Mouse (Mus musculus) lung, postnatal 14 days (tissue): ENCODE results near the gene Ippk.

ENCODE experiments used
- DNase-seq: peaks from one replicate; pipeline ENCODE4 v3.0.0; 2021

Ippk gene

DNA sequence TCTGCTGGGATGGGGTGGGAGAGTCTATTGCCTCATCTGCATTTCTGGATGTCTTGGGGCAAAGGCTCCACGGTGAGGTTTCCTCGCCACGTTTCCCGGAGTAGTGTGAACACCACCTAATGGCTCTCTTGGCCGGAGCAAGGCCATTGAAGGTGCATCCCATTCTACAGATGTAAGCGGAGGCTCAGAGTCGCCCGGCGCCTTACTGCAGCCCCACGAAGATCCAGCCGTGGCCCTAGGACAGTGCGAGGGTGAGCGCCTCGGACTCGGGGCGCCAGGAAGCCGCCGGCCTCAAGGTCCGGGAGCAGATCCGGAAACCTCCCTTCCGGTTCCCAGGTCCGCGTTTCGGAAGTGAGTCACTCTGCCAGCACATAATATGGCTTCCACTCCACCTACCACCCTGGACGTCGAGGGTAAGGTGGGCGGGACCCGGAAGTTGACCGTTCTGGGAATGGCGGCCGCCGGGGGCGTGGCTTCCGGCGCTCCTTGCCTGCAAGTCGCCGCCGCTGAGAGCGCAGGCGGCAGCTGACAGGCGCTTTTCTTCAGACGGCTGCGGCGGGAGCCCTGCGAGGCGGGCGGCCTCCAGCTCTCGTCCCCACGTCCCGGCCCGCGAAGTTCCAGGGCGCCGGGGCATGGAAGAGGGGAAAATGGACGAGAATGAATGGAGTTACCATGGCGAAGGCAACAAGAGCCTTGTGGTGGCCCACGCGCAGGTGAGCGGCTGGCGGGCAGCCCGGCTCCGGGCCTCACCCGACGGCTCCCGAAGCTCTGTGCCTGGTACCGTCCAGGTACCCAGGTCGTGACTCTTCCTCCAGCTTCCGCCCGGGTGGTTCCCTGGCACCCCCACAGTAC is at the start of gene Ippk:
TSS of gene Ippk (plus strand) at position 496 of the 852 bp plus-strand sequence.
- DNase-seq = peak; percentile 98

DNA sequence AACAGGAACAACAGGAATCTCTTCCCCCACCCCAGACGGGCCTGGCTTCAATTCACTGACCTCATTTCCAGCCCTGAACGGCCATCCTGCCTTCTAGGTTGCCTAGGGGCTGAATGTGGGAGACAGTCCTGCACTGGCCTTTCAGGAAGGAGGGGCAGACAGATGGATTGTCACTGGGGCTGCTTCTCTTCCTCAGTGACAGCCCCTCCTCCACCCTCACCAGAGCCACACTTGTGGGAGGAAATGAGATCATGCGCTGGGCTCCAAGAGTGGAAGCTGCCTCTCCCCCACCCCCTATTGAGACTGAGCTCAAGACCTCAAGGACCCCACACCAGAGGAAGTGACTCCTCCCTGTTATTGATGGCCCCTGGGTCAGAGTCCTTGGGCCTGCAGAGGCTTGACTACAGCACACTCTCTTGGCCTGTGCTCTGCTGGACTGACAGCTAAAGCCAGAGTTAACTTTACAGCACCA is 49.6 kb upstream of the Ippk start:
- DNase-seq = peak; percentile 76

DNA sequence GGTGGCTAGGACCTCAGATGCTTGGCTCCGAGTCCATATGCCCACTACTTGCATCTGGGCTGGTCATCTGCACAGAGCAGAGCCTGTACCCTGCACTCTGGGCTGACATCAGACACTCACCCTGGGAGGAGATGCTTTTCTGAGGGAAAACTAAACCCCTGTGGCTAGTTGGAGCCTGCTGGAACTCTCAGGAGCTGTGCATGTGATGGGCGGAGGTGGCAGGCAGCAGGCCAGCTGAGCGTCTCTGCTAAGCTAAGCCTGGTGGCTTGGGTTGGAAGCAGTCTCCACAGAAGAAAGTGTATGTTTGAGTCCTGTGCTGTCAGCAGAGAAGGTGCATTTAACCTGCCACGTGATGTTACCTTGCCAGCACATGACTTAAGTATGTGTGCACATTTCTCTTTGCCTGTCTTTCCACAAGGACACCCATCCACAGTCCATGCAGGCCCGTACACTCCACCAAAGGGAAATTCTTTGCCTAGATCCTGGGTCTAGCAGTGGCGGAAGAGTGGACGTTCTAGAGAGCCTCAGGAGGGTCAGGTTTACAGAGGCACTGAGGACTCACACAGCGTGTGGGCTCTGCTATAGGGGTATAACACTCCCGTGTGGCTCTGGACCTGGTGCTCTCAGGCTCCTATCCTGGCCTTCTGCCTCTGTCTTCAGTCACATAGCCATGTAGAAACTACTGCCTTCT is 48.5 kb upstream of the Ippk start:
- no peak for DNase-seq

DNA sequence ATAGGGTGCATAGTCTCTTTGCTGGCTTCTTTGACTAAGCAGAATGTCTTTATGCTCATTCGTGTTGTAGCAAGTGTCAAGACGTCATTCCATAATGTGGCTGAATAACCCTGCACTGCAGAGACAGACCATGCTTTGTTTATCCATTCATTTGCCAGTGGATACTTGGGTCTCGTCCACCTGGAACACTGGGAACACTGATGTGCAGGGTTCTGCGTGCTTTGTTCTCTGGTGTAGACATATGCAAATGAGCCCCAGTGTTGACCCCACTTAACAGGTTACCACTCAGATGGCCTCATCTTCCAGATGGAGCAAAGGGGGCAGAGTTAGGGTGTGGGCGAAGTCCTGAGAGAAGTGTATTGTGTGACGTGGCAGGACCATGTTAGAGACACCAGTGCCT is 46.7 kb upstream of the Ippk start:
- no peak for DNase-seq

DNA sequence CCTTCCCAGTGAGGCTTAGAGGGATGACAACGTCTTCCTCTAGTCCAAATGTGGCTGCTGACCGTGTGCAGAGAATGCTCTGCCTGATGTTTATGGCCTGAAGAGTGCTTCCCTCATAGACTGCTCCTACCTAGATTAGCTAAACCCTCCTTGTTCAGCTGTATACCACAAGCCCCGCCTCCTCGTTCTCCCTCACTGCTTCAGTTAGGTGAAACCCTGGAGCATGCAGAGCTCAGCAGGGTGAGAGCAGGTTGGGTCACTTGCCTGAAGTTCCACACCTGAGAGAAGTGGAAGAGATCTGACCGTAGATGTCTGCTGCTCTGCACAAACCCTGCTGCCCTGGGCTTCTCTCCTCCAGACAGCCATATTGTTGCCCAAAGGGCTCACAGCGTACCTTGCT is 46.3 kb upstream of the Ippk start:
- no peak for DNase-seq

DNA sequence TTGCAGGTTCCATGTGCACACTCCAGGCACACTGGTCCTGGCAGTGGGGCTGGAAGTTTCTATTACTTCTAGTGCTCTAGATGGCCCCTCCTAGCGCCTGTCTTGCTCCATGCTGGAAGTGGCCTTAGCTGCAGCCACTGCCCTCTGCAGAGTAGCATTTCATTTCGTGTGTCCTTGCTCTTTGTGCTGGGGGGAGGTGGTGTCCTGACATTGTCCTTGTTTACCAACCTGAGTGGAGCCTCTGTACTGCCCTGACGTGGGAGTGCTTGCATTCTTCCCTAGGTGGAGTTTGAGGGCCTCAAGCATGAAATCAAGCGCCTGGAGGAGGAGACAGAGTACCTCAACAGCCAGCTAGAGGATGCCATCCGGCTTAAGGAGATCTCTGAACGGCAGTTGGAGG is 43.4 kb upstream of the Ippk start:
- no peak for DNase-seq

DNA sequence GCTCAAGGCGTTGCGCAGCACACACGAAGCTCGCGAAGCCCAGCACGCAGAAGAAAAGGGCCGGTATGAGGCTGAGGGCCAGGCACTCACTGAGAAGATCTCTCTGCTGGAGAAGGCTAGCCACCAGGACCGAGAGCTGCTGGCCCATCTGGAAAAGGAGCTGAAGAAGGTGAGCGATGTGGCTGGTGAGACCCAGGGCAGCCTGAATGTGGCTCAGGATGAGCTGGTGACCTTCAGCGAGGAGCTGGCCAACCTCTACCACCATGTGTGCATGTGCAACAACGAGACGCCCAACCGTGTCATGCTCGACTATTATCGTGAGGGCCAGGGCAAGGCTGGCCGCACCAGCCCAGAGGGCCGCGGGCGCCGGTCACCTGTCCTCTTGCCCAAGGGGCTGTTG is 41.7 kb upstream of the Ippk start:
- no peak for DNase-seq

DNA sequence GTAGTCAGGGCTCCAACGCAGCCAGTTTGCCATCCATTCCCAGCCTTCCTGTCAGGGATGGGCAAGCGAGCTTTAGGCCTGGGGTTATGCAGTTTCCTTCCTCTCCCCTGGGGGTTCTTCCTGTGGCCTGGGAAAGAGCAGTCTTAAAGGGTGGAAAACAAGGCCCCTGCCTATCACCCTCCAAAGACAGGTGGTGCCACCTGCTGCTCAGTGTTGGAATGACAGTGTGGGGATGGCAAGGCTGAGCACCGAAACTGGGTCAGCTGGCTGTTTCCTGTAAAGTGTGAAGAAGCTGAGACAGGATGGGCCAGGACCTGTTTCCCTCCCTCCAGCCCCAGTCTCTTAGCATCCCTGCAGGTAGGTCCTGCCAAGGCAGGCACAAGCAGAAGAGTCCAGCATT is 39.8 kb upstream of the Ippk start:
- DNase-seq = peak; percentile 95

DNA sequence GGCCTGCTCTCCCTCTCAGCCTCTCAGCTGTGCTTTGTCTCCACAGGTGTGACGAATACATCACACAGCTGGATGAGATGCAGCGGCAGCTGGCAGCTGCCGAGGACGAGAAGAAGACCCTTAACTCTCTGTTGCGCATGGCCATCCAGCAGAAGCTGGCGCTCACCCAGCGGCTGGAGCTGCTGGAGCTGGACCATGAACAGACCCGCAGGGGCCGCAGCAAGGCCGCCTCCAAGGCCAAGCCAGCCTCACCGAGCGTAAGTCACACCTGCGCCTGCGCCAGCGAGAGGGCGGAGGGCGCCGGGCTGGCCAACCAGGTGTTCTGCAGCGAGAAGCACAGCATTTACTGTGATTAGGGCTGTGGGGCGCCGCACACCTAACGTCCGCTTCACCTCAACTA is 38.1 kb upstream of the Ippk start:
- DNase-seq = no peak

DNA sequence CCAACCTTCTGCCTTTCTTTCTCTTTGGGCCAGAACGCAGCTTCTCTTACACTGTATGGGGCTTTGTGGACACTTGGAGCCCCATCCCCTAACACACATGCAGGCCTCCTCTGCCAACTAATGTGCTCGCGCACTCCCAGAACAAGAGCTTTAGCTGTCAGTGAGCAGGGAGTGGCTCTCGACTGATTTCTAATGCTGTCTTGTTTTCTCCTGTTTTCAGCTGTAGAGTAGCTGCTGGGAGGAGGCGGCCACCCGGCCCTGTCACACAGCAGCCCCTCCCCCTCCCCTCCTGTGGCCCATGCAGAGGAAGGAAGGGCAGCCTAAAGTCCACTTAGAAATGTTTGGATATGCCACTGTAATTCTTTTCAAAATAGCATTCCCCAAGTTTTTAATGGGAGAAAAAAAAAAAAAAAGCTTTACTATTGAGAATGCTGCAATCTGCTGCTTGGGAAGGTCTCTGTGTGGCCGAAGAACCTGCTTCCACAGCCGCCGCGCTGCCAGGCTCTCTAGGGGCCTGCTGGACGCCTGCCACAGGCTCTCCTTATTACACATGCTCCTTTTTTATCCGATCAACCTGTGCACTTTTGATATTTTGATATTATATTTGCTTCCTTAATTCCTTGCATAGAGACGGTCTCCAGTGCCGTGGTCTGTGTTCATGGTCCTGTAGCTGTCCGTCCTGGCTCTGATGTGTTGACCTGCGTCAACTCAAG is 36.1 kb upstream of the Ippk start:
- no peak for DNase-seq

DNA sequence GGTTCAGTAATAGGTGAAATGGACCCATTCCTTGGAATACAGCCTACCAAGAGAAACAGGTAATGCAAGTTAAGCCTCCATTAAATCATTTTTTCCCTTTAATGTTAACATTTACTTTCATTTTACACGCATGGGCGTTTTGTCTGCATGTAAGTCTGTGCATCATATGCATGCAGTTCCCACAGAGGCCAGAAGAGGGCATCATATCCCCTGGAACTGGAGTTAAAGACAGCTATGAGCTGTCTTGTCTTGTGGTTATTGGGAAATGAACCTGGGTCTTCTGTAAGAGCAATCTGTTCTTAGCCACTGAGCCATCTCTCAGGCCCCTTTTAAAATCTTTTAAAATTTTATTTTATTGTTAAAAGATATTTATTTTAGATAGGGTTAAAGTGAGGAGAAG is 29.7 kb upstream of the Ippk start:
- no peak for DNase-seq

DNA sequence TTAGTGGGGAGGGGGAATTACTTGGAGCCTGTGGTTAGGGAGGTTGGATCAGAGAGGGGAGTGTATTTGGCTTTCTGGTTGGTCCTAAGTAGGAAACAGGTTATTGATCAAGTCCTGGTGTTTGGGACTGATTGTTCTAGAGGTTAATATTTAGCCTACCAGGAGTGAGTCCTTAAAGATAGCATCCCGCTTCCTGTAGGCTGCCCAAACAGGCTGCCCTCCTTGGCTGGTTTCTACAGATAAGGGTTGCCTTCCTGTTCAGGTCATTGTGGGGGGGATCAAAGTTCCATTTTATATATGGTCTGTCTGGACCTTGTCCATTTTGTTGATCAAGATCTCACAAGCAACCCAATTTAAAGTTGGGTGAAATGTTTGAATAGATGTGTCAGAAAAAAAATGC is 27.5 kb upstream of the Ippk start:
- DNase-seq = no peak

DNA sequence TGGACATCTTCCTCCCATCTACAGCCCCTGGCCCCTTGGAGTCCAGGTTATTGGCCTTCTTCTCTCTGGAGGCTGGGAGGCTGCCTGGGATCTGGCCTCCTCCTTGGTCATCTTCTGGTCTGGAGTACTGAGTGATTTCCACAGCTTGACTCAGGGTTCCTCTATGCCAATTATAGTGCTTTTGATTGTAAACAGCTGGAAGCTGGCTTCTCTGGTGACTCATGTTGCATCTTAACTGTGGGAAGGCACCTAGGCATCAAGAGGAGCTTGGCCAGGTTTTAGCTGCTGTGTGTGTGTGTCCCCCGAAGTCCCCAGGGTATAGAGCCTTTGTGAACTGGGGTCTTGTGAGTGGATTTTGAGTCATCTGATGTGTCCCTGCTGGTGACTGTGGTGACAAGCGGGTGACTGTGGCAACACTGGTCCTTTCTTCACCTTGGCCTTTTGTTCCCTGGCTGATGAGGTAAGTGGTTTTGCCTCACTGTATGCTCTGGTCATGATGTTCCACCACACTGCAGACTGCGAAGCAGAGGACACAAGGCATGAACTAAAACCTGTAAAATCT is 26.1 kb upstream of the Ippk start:
- no peak for DNase-seq

DNA sequence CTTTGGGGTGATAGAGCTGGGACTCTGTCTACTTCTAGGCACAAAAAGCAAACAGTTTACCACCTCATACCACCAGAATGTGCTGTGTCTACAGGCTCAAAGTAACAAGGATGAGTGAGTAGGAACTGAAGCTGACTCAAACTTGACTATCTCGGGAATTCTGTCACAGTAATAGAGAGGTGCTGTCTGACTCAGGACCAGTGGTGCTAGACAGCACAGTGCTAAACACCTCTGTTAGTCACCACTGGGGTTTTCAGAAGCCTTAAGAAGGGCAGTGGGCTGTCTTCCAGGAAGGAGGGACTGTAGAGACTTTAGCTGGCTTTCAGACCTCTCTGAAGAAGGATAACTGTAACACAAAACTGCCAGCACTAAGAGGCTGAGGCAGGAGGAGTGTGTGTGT is 24.3 kb upstream of the Ippk start:
- DNase-seq = no peak

DNA sequence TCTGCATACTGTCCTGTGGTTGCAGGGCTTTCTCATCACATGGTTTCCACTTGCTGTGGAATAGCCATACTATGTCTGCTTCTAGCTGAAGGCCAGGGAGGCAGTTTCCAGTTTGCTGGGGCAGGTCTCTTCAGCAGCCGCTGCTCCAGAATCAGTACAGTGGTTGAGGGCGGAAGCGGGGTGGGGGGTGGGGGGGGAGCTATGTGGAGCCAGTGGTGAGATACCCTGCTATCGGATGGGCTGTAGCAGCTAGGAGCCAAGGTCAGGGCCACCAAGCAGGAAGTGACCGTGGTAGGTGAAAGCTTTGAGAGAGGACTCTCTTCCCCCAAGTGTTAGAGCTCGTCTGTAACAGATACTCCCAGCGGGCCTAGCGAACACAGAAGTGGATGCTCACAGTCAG is 22.9 kb upstream of the Ippk start:
- no peak for DNase-seq

DNA sequence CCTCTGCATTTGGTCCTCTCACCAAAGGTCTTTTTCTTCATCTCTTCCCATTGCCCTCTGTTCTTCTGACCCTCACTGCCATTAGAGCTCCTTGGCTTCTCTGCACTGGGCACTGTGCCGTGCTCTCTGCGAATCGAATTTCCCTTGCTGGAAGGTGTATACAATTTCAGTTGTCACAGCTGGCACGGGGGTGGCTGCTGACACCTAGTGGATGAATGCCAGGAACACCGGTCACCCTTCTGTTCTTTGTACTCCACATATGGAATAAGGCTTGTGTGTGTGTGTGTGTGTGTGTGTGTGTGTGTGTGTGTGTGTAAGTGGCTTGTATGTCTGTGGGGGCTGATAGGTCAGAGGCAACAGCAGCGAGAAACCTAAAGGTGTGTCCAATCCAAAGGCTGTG is 20.9 kb upstream of the Ippk start:
- peak; percentile 38 for DNase-seq

DNA sequence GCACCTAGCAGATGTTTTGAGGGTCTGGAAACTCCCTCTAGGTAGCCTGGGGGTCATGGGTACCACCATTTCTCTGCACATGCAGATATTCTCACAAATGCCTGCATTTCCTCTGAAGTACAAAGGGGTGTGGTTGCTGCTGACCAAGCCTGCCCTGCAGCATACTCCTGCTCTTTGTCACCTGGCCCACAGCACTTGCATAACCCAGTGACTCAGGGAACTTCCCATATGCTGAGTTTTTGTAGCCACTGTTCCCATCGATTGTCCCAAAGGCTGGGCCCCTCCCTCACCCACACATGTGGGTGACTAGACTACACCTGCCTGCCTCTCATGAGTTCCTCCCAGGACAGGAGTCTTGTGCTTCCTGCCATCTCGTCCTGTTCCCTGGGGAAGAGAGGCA is 18.4 kb upstream of the Ippk start:
- DNase-seq = no peak

DNA sequence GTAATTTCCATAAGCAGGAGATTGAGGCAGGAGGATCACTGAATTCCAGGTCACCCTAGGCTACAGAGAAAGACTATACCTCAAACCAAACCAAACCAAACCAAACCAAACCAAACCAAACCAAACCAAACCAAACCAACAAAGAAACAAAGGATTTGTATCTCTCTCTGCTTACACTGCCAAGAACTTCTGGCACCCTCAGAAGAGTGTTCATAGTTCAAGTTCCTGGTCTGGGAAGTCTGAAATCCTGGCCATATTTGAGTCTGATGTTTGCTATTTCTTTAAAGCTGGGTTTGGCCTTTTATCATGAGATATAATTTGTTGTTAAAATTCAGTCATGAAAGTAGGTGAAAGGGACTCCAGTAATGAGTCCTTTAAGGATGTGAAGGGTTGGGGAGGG is 13.3 kb upstream of the Ippk start:
- no peak for DNase-seq

DNA sequence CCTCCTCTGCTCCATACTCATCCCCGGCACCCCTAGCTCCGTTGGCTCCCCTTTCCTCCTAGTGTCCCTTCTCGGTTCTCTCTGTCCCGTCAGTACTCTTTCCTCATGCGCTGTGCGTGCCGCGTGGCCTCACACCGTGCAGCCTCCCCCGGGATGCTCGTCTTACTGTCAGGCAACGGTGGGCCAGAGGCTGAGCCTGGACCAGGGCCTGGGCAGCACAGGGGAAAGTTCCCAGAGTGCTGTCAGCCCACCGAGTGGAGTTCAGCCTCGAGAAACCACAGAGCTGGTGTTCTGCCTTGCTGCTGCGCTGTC is 513 bp downstream of the Ippk start:
- DNase-seq = peak; percentile 4

DNA sequence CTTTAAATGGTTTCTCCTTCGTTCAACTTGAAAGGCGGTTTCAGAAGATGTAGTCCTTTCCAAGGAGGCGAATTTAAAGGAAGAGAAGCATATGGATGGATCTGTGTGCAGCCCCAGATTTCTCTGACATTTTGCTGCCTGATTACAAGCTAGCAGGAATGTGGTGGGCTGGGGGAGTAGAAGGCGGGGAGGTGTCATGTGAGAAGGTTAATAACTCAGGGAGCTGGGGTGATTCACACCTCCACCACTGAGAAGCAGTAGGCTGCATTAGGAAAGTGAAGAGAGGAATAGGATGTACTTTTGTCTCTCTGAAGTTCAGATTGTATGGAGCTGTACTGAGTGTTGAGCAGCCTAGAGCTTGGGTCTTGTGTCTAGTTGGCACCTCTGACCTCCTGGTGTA is 910 bp downstream of the Ippk start:
- no peak for DNase-seq

DNA sequence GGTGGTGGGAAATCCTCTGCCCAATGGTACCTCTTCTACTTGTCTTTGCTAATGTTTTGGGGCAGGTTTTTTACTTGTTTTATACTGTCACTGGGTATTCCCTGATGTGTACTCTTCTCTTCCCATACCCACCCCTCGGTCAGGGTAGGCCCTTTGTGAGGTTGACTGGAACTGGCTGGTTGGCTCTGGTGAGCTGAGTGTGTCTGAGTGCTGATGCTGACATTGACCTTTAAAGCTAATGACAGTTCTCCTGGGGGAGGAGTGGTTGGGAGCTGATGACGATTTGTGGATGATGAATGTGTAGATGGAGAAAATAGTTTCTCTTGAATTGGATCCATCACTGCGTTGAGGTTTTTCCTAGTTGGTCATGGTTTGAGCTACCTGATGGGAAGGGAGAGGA is 5.7 kb downstream of the Ippk start:
- DNase-seq = no peak

DNA sequence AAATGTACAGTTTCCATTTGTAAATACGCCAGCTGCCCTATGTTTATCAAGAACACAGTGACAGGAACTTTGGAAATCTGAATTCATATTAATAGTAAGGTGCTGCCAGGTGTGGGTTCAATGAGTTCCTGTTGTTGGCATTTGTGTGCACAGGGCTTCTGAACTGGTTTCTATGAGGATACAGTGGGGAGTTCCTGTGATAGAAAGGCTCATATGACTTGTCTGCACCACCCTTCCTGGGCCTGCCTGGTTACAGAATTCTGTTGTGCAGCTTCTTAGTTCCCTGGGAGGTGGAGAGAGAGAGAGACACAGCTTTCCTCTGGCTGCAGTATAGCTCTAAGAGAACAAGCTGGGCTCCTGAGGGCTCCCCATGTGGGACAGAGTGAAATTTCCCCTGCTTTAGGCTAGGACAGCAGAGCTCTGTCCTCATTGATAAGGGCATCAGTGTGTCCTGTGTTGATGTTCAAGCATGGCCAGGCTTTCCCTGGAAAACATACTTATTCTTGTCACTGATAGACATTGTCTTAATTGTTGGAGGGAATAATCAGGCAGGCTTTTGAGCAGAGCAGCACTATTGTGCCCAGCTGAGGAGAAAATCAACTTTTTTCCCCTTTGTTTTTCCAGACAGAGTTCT is 7.1 kb downstream of the Ippk start:
- peak; percentile 17 for DNase-seq

DNA sequence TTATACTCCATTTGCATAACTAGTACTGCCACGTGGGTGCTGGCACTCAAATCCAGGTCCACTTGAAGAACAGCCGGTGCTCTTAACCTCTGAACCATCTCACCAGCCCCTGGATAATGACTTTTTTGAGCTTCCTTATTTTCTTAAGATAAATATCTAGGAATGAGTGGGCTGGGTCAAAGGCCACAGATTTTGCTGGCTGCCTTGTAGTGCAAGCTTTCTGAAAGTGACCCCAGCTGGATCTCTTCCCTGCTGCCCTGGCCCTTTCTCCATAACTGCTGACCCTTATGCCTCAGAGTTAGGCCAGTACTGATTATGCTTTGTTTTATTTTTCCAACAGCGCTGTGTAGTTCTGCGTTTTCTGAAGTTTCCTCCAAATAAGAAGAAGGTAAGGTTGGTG is 9.5 kb downstream of the Ippk start:
- peak; percentile 14 for DNase-seq
